Mouse (Mus musculus) kidney, postnatal 10 days (tissue): ENCODE data around the gene Islr2.
"Not testable (repeated sequence)": the region's sequence is repeated elsewhere in the genome, so short reads cannot be mapped to it uniquely, and the experiment has no call there.

ENCODE experiments used
- DNase-seq: peaks from one replicate; pipeline ENCODE4 v3.0.0; 2021; ENCODE audit warnings: mixed read lengths

Gene Islr2

DNA sequence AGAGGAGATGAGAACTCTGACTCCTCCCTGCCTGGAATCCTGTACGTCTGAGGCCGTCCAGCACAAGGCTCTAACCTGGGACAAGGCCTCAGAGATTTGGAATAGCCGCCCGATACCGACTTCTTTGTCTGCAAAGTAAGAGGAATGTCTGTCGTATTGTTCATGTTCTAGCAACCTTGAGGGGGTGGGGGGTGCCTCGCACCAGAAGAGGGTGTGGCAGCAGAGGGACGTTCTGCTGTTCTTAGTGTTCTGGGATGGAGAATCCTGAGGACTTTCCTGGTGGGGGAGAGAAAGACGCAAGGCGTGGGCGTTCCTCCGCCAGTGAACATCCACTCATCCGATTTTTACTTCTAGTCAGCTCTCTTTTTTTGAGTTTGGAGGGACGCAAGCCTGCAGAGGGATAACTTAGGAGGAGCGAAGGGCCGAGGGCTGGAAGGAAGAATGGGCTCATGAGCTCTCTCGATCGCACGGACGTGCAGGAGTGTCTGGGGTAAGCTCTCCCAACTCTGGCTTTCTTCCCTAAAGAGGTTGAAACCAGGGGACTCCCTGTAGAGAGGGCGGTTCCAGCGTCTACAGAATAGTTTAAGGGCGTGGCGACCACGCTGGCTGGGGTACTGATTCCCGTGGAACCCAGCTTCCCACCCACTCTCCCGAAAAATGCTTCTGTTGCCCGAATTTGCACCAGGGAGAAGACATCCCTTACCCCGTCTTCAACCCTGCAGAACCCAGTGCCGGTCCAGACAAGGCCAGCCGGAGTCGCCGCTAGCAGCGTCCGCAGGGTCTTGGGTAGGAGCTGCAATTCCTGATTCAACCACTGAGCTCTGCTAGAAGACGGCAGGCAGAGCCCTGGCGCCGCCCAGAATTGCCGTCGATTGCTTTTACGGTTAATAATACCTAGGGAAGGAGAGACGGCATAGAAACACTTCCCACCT is at the start of gene Islr2, which contains the start of gene Islr:
Gene Islr2 (minus strand): TSS at position 804 of the 932 bp plus-strand sequence.
Gene Islr (minus strand): TSS at position 791 of the 932 bp plus-strand sequence.
- DNase-seq = peak; percentile 87

DNA sequence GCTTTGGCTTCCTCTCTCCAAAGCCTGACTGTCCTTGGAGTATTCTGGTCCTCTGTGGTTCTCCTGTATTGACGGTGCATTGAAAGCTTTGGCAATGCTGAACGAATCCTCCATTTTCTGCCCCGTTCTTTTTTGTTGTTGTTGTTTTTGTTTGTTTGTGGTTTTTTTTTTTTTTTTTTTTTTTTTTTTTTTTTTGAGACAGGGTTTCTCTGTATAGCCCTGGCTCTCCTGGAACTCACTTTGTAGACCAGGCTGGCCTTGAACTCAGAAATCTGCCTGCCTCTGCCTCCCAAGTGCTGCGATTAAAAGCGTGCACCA is 49.6 kb upstream of the Islr2 start:
- DNase-seq = not testable (repeated sequence)

- DNase-seq = peak; percentile 97
Measured at GRCm38 (mm10) chr9:58253033-58253804, 49.1 kb upstream of the Islr2 start, which contains the start of gene Stoml1. TSS of gene Stoml1 (plus strand) at chr9:58253164.

- not testable (repeated sequence) for DNase-seq
Measured at GRCm38 (mm10) chr9:58250730-58251129, 46.6 kb upstream of the Islr2 start.

- no peak for DNase-seq
Measured at GRCm38 (mm10) chr9:58250322-58250721, 46.2 kb upstream of the Islr2 start.

DNA sequence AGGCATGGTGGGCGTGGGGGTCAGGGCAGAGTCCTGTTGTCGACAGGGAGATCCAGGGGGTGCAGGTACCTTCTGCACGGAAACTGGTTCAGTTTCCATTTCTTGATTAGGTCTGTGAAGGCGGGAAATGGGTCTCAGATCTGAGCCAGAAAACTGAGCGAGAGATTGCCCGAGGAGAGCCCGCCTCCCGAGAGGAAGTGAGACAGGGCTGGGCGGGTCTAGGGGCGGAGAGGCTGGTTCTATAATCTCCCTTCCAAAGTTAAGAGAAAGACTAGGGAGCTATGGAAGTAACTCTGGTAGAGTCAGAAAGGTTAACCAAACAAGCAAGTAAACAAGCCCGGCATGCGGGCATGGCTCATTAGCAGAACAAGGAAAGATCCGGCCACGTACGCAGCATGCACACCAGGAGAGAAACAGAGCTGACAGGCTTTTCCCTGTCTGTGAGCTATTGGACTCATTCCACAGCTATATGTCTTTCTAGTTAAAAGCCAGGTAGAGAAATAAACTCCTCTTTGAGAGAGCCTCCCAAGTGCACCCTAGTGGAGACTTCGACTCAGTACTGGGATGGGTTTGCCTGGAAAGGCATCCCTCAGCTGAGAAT is 45.6 kb upstream of the Islr2 start, which contains the start of gene Pml:
Gene Pml (minus strand): TSS at position 195 of the 601 bp plus-strand sequence.
- DNase-seq = peak; percentile 88

DNA sequence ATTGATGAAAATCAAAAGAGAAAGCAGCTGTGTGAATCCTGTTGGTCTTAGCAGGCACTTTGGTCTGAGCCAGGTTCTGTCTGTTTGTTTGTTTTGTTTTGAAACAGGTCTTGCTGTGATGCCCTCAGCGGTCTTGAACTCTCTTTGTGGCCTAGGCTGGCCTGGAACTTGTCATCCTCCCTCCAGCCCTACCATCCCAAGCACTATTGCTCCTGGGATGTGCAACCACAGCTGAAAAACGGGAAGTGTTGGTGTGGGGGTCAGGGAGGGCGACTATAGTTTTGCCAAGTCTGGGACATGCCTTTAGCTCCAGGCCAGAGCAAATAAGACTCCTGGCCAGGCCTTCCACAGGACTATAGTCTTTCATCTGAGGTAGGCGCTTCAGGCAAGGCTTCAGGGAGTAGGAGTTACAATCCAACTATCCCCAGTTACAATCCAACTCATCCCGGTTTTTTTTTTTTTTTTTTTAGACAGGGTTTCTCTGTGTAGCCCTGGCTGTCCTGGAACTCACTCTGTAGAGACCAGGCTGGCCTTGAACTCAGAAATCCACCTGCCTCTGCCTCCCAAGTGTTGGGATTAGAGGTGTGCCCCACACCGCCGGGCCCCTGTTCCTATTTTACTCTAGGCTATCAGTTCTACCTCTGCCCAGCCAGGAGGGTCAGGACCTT is 44.8 kb upstream of the Islr2 start:
- DNase-seq = no peak

DNA sequence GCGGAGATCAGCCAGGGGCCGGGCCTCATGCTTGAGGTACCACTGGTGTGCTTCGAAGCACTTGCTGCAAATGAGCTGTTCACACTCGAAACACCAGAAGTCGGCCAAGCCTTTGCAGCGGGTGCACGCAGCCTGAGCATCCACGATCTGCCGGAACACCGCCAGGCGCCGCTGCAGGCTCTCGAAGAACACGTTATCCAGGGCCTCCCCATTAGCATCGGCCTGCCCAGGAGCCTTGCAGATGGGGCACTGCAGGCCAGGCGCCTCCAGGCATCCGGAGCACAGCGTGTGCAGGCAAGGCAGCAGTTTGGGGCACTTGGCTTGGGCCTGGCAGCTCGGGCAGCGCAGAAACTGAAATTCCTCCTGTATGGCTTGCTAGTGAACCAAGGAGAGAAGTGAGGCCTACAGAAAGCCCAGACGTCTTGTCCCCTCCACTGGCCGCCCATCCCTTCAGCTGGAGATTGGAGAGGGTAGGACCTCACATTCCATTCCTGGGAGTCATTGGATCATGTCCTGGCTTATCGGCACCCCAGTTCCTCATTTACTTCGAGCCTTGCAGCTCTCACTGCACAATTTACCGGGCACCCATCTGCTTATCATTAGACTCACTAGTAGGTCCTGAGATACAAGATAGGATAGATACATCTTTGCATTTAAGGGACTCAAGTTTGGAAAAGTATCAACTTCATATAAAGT is 43.1 kb upstream of the Islr2 start:
- peak; percentile 92 for DNase-seq

GRCm38 (mm10) chr9:58246083-58246591 is 42.0 kb upstream of the Islr2 start:
- DNase-seq = no peak

GRCm38 (mm10) chr9:58243696-58244095 is 39.6 kb upstream of the Islr2 start:
- no peak for DNase-seq

DNA sequence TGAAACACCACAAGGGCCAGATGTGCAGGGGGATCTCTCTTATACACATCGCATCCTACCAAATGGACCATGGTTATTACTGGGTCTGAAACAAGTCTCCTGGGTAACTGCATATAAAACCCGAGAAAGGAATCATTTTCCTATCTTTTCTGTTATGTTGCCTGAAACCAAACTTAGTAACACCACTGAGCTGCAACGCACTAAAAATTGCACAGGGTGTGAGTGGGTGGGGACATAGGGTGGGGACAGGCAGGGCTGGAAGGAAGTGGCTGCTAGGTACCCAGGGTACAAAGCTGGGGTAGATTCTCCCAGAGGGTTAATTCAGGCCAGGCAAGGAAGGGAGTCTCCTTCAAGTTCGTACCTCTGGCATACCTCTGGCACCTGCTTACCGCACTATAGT is 38.6 kb upstream of the Islr2 start:
- no peak for DNase-seq

DNA sequence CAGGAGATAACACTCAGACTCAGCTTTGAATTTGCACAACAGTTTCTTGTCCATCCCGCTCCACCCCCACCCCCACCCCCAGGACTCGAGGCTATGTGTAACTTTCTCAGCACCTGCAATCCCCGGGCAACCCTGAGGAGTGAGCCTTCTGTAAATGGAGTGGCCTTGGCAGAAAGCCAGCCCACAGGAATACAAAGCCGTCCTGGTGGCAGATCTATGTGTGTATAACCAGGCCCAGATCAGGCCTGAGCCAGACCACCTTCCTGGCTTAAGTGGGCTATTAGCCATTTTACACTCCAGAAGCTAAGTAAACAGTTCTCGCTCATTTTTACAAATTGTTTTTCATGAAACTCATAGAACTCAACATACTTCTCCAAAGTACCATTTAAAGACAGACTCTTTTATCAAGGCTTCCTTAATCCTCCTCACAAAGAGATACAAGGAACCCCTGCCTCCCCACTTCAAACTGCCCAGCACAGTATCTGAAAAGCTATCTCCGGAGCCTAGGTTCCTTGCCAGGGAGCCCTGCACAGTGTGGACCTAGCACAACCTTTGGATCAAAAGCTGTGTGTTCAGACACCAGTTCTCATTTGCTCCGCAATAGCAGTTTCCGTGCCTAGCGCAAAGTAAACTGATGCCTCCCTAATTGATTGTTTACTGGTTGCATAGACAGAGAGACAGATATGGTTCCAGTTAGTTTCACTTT is 37.8 kb upstream of the Islr2 start:
- peak; percentile 68 for DNase-seq

- no peak for DNase-seq
Measured at GRCm38 (mm10) chr9:58234502-58235015, 30.4 kb upstream of the Islr2 start.

DNA sequence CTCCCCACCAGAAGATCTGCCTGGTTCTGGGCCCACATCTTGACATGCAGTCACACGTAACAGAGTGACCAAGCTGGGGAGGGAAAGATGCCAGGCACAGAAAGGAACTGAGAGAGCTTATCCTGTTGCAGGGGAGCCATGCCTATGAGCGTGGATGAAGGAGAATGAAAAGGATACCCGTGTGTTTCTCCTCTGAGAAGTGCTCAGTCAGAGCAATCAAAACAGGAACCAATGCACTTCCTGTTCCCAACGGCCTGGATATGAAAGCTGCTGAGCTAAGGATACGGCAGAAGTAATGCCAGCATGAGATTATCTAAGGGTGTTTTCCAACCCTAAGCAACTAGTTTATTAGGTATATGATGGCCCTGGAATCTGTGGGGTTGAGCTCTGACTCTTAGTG is 28.3 kb upstream of the Islr2 start:
- no peak for DNase-seq

GRCm38 (mm10) chr9:58231746-58232145 is 27.6 kb upstream of the Islr2 start:
- DNase-seq = no peak

DNA sequence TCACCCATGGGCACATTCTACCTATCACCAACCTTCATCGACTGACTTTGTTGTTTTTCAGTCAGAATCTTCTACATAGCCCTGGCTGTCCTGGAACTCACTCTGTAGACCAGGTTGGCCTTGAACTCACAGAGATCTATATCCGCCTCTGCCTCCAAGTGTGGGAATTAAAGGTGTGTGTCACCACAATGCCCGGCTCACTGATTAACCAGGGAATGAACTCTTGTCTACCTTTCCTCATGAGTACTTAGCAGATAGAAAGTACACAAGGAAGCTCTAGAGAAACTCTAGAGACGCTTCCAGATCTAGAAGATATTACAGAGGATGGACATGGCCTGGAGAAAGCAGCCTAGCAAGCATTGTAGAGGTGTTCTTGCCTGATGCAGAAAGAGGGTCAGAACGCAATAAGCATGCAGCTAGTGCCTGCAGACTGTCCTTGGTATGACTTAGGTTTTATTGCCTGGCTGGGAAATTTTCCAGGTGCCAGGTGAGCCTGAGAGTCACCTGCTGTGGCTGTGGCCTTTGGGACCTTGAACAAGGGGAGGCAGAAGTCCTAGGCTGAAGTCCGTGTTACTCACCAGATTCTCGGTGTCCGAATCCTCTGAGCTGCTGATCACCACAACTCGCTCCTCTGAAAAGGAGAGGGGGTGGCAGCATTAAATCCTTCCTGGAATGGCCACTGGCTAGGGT is 24.8 kb upstream of the Islr2 start:
- DNase-seq = peak; percentile 40

DNA sequence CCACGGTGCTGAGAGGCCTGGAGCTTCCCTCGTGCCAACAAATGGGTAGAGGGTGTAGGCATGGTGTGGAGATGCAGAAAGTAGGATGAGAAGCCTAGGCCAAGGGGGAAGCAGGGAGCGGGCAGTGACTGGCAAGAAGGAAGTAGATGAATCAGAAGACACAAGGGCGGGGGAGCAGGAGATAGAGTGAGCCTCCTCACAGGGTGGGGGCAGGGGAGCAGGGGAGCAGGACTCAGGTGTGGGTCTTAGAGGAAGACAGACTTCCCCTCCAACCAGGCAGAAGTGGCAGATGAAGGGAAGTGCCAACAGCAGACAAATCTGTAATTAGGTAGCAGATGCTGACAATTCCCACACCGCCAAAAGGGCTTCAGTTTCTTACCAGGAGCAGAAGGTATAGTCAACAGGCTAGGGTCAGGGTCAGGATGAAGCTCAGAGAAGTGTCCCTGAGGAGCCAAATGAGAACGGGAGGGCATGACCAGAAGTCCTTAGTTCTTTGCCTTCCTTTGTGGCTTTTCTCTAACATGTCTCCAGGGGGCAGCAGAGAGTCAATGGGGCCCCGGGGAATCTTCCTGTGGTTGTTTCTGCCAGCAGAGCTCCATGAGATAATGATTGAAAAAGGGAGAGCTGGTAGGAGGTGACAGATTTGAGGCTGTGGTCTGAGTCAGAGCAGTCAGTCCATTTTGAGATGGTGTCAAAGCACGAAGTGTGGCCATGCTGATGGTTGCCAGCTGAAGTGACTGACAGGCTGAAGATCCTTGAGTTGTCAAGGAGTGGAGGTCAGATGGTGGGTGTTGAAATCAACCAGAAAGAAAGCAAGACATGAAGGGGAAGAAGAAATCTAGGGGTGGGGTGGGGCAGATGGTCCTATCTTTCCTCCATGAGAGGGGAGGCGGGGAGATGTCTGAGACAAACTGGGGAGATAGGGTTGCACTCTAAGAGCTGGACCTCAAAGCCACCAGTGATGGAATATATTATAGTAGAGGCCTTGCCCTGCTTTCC is 22.1 kb upstream of the Islr2 start:
- DNase-seq = peak; percentile 69

DNA sequence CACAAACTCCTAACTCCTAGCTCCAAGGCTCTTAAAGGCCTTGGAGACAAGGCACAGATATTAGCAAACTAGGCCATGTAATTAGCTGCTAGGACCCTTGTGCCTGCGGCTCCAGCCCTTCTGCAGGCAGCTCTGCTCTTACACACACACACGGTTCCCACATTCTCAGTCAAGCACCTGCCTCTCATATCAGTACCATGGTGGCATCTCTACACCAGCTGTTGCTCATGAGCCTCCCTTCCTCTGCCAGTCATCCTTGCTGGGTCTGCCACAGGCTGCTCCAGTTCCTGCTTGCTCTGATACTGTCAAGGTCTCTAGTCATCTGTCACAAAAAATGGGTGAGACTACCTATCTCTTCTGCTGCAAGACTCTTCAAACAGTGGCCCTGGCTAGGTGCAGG is 20.2 kb upstream of the Islr2 start:
- DNase-seq = no peak
